Mouse (Mus musculus): ENCODE measurements around the gene Mc1r.

- TF ChIP-seq CTCF (IDR thresholded peaks at IDR 0.05; ENCODE audit: low read depth) (no peak), EP300 (IDR thresholded peaks at IDR 0.05; ENCODE audit: low read depth) (no peak)
Measured at GRCm38 (mm10) chr8:123431616-123432365, 24.9 kb downstream of the Mc1r start.
